Mouse (Mus musculus) neural tube, embryonic 11.5 days (tissue): Measurements from ENCODE around the gene Vwa2. TPM values are rescaled to one million over a fixed set of nuclear protein-coding genes. Genes with fewer than 3 reads are reported as not detected.

Source experiments
- ATAC-seq: fragments of 200-750 bp; cut with Nextera tagmentation; 2 replicates; pipeline ENCODE4 v1.8.0; 2017; ENCODE audit warnings: moderate number of reproducible peaks, mild to moderate bottlenecking, moderate TSS enrichment, moderate library complexity; ENCODE audit not compliant: insufficient read depth, low FRiP score, low TSS enrichment
- DNase-seq: peaks from one replicate; pipeline ENCODE4 v3.0.0-alpha.2; 2015; ENCODE audit warnings: low spot score
- H3K27ac ChIP-seq: fragments of 300-500 bp; sonication (generic); 2 replicates; pipeline ENCODE4 v1.5.1; 2014; ENCODE audit warnings: low read depth, mild to moderate bottlenecking, low read length
- H3K27me3 ChIP-seq: fragments of 300-500 bp; sonication (generic); 2 replicates; pipeline ENCODE4 v1.6.1; 2014; ENCODE audit warnings: mild to moderate bottlenecking, low read length, mixed read lengths; ENCODE audit not compliant: control insufficient read depth, insufficient read depth
- H3K36me3 ChIP-seq: fragments of 300-500 bp; sonication (generic); 2 replicates; pipeline ENCODE4 v1.6.1; 2014; ENCODE audit warnings: mild to moderate bottlenecking, low read length, moderate library complexity, mixed read lengths; ENCODE audit not compliant: control insufficient read depth, insufficient read depth
- H3K4me1 ChIP-seq: fragments of 300-500 bp; sonication (generic); 2 replicates; pipeline ENCODE4 v1.6.1; 2014; ENCODE audit warnings: low read length, mixed read lengths; ENCODE audit not compliant: control insufficient read depth, insufficient read depth
- H3K4me2 ChIP-seq: fragments of 300-500 bp; sonication (generic); 2 replicates; pipeline ENCODE4 v1.6.1; 2014; ENCODE audit warnings: low read depth, mild to moderate bottlenecking, moderate library complexity
- H3K4me3 ChIP-seq: fragments of 300-500 bp; sonication (generic); 2 replicates; pipeline ENCODE4 v1.5.1; 2014; ENCODE audit warnings: low read depth, low read length
- H3K9ac ChIP-seq: fragments of 300-500 bp; sonication (generic); 2 replicates; pipeline ENCODE4 v1.6.1; 2014; ENCODE audit warnings: mild to moderate bottlenecking, low read length
- H3K9me3 ChIP-seq: fragments of 300-500 bp; sonication (generic); 2 replicates; pipeline ENCODE4 v1.6.1; 2016; ENCODE audit warnings: low read length; ENCODE audit not compliant: control insufficient read depth
- WGBS: fragments of 180-500 bp; shearing (Covaris S2); extraction: QIAGEN DNeasy Blood & Tissue Kit; methylation state at CpG from one replicate; pipeline ENCODE4 v1.1.7; 2014; 5-methylcytosine and 5-hydroxymethylcytosine counted together
- polyA plus RNA-seq: library from polyadenylated mRNA; unstranded; fragments of >200 nt; fragmentation: Nextera tagmentation; extraction: Ambion mirVana; gene quantifications from 2 replicates; pipeline ENCODE4 v1.2.1, GENCODE M21; 2014

Gene Vwa2
- polyA plus RNA-seq, 1 experiment from 2014 or later: 0.62 TPM

DNA sequence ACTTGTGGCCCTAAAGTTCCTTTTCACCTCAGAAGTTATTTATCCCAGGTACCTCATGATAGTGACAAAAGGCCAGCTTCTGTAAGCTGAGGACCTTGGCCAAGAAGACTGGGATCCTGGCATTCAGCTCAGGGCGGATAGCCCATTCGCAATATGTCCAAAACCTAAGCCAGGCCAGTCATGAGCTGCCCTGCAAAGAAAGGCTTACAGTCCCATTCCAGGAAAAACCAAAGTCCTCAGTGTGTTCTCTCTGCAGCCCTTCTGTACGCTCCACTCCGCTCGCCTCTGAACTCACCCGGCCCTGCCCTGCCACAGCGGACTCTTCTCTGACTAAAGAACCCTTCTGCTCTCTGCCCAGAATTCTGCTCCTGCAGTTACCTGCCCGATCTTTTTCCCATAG is 62.2 kb downstream of the Vwa2 start:
- H3K9ac ChIP-seq: no peak overlapping the region
- H3K27me3 ChIP-seq: no peaks in the 10 kb centered on the region
- no peak overlapping the region for H3K4me3 ChIP-seq
- no peak overlapping the region for H3K4me2 ChIP-seq
- ATAC-seq (no peak), DNase-seq (no peak)
- 99% methylated on average over 8 of the region's 8 CpGs for WGBS
- H3K9me3 ChIP-seq: no peaks in the 10 kb centered on the region
- H3K27ac ChIP-seq: no peak overlapping the region
- H3K4me1 ChIP-seq: no peaks in the 10 kb centered on the region
- H3K36me3 ChIP-seq: no peaks in the 10 kb centered on the region

DNA sequence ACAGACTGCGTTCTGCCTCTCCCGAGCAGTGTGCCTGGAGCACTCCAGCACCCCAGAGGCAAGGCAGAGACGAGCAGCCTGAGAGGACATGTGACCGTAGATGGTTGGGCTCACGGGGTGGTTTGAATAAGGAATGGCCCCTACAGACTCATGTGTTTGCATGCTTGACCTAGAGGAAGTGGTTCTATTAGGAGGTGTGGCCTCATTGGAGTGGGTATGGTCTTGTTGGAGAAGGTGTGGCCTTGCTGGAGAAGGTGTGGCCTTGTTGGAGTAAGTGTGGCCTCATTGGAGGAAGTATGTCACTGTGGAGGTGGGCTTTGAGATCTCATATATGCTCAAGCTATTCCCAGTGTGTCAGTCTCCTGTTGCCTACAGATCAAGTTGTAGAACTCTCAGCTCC is 63.9 kb downstream of the Vwa2 start:
- H3K9me3 ChIP-seq: no peaks in the 10 kb centered on the region
- no peak for ATAC-seq
- H3K4me1 ChIP-seq: no peaks in the 10 kb centered on the region
- no peaks in the 10 kb centered on the region for H3K27me3 ChIP-seq
- H3K27ac ChIP-seq: no peak overlapping the region
- H3K36me3 ChIP-seq: no peaks in the 10 kb centered on the region
- no peak overlapping the region for H3K4me3 ChIP-seq
- 92% methylated on average over 5 of the region's 5 CpGs for WGBS
- no peak overlapping the region for H3K4me2 ChIP-seq
- no peak overlapping the region for H3K9ac ChIP-seq
- no peak for DNase-seq

DNA sequence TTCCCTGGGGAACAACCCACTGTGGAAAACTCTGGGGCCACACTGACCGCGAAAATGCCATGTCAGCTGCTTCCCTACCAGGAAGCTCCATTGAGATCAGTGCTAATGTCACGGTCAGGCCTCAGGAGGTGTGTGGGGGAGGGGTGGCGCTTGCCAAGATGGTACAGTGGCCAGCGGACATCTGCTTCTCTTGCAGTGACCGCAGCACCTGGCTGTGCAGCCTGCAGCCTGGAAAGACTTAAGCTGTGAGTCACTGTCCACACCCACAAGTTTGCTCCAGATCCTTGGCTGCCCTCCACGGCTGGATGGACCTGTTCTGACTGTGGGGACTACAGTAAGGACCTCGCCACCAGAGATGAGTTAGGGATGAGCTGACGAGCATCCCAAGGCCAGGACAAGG is 65.8 kb downstream of the Vwa2 start:
- no peaks in the 10 kb centered on the region for H3K4me1 ChIP-seq
- ATAC-seq (no peak), DNase-seq (no peak)
- H3K27ac ChIP-seq: no peak overlapping the region
- no peak overlapping the region for H3K9ac ChIP-seq
- H3K27me3 ChIP-seq: no peaks in the 10 kb centered on the region
- H3K4me2 ChIP-seq: no peak overlapping the region
- H3K4me3 ChIP-seq: no peak overlapping the region
- no peaks in the 10 kb centered on the region for H3K36me3 ChIP-seq
- WGBS: 82% methylated on average over 9 of the region's 9 CpGs
- no peaks in the 10 kb centered on the region for H3K9me3 ChIP-seq

DNA sequence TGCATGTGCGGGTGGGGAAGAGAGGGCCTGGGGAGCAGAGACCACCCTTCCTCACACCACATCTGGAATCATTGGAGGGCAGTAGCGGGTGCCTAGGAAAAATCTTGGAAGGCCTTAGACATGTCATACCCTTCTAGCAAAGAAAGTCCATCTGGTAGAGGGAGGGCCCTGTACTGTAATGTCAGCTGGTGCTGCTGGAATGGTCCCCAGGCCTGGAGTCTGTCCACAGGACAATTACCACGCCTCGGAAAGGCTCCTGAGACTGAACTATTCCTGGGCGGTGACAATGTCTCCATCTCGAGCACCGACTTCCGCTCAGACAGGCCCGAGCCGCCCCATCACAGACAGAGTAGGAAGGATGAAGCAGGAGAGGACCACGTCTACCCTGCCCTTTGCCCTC is 66.5 kb downstream of the Vwa2 start:
- Histone ChIP-seq H3K9me3 (no peaks in the 10 kb centered on the region), H3K27me3 (no peaks in the 10 kb centered on the region), H3K4me3 (no peak overlapping the region), H3K36me3 (no peaks in the 10 kb centered on the region), H3K4me1 (no peaks in the 10 kb centered on the region), H3K27ac (no peak overlapping the region), H3K9ac (no peak overlapping the region), H3K4me2 (no peak overlapping the region)
- ATAC-seq (no peak), DNase-seq (no peak)
- 92% methylated on average over 11 of the region's 11 CpGs for WGBS

DNA sequence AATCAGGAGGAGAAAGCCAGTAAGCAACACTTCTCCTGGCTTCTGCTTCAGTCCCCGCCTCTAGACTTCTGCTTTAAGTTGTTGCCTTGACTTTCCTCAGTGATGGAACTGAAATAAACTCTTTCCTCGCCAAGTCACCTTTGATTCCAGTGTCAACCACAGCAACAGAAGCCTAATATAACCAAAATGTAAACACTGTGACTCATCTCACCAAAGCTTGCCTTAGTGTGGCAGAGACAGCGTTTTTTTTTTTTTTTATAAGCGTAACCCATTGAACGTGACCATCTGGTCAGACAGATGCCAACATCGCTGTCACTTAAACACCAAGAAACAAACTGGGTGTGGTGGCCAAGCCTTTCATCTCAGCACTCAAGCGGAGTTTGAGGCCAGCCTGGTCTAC is 68.2 kb downstream of the Vwa2 start:
- Histone ChIP-seq H3K27ac (no peak overlapping the region), H3K9ac (no peak overlapping the region), H3K27me3 (no peaks in the 10 kb centered on the region), H3K9me3 (no peaks in the 10 kb centered on the region), H3K4me2 (no peak overlapping the region), H3K4me3 (no peak overlapping the region), H3K36me3 (no peaks in the 10 kb centered on the region), H3K4me1 (no peaks in the 10 kb centered on the region)
- ATAC-seq (no peak), DNase-seq (no peak)
- WGBS: 89% methylated on average over 7 of the region's 7 CpGs

DNA sequence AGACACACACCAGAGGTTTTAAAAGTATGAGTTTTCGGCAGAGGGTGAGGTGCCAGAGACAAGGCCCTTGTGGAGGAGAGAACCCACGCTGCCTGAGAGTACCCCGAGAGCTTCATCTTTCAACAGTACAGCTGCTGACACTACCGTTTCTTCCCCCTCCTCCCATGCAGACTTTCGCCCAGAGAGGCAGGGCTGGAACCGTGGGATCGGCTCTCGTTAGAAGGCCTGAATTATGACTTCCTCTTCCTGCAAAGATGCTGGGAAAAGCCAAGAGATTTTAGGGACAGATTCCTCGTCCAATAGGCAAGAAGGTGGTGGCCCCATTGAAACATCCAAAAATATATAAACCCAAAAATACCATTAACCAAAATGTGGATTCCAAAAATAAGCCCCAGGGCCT is 70.2 kb downstream of the Vwa2 start:
- no peaks in the 10 kb centered on the region for H3K27me3 ChIP-seq
- no peaks in the 10 kb centered on the region for H3K9me3 ChIP-seq
- no peak overlapping the region for H3K4me2 ChIP-seq
- H3K36me3 ChIP-seq: no peaks in the 10 kb centered on the region
- no peaks in the 10 kb centered on the region for H3K4me1 ChIP-seq
- WGBS: 76% methylated on average over 9 of the region's 9 CpGs
- no peak overlapping the region for H3K9ac ChIP-seq
- ATAC-seq (no peak), DNase-seq (no peak)
- H3K4me3 ChIP-seq: no peak overlapping the region
- H3K27ac ChIP-seq: no peak overlapping the region

DNA sequence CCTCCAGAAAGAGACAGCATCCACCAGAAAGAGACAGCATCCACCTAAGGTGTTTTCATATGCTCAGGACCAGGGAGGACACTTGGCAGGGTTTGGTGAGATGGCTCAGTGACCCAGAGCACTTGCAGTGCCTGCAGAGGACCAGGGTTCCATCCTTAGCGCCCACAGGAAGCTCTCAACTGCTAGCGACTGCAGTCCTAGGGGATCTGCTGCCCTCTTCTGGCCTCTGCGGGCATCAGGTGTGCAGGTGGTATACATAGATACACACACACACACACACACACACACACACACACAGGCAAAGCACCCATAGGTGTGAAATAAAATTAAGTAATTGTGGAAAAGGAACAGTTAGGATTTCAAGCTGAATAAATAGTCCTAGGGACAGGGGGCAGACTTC is 70.8 kb downstream of the Vwa2 start:
- ATAC-seq: no peak

DNA sequence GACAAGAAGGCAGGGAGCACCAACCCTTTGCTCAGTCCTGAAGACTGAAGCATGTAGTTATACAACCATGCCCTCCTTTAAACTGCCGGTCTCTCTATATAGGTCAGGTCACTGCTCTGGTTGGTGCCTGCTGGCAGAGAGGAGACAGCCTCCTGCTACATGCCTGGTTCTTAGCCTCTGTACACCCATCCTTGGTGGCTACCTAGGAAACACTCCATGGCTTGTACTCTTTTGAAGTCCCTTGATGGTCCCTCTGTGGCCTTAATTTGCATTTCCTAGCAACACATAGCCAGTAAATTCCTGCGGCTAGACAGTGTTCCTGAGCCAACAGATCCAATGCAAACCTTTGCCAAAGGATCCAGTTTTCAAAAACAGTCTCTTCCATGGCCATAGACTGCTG is 71.6 kb downstream of the Vwa2 start:
- H3K27ac ChIP-seq: no peak overlapping the region
- H3K4me1 ChIP-seq: no peaks in the 10 kb centered on the region
- no peaks in the 10 kb centered on the region for H3K9me3 ChIP-seq
- ATAC-seq (no peak), DNase-seq (no peak)
- H3K27me3 ChIP-seq: no peaks in the 10 kb centered on the region
- H3K9ac ChIP-seq: no peak overlapping the region
- H3K4me3 ChIP-seq: no peak overlapping the region
- no peaks in the 10 kb centered on the region for H3K36me3 ChIP-seq
- WGBS: 78% methylated on average over 2 of the region's 2 CpGs
- no peak overlapping the region for H3K4me2 ChIP-seq

More for the DNA sequence above, 70.8 kb downstream of the Vwa2 start:
- Histone ChIP-seq H3K9ac (no peak overlapping the region), H3K4me3 (no peak overlapping the region), H3K36me3 (no peaks in the 10 kb centered on the region), H3K27ac (no peak overlapping the region), H3K4me2 (no peak overlapping the region), H3K9me3 (no peaks in the 10 kb centered on the region), H3K27me3 (no peaks in the 10 kb centered on the region), H3K4me1 (no peaks in the 10 kb centered on the region)
- no peak for DNase-seq
- WGBS: 95% methylated on average over 3 of the region's 3 CpGs

DNA sequence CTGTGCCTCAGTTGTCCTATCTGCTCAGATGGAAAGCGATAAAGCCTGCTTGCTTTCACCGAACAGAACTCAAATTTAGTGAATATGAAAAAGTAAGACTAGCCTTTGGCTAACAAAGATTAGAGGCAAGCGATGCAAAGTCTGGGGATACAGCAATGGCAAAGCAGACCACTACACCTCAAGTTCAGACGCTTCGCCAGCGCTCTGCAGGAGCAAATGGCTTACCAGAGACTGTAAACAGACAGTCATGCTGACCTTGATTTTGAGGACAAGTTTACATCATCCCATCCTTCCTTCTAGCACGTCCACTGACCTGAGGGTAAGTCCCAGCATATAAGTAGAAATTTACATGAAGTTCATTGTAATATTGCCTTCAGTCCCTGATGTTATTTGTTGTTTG is 72.2 kb downstream of the Vwa2 start:
- no peak overlapping the region for H3K4me3 ChIP-seq
- no peaks in the 10 kb centered on the region for H3K9me3 ChIP-seq
- no peaks in the 10 kb centered on the region for H3K27me3 ChIP-seq
- no peak overlapping the region for H3K9ac ChIP-seq
- H3K36me3 ChIP-seq: no peaks in the 10 kb centered on the region
- H3K27ac ChIP-seq: no peak overlapping the region
- no peak overlapping the region for H3K4me2 ChIP-seq
- no peak for ATAC-seq
- no peaks in the 10 kb centered on the region for H3K4me1 ChIP-seq
- 92% methylated on average over 7 of the region's 7 CpGs for WGBS
- DNase-seq: no peak
